Mouse (Mus musculus) midbrain, embryonic 15.5 days (tissue): ENCODE results near the gene Slit3. TPM values are rescaled to one million over a fixed set of nuclear protein-coding genes. Genes with fewer than 3 reads are reported as not detected.
A peak's percentile ranks its signal among the peaks of the same experiment; 100 is the strongest.

Source experiments
- ATAC-seq: fragments of 200-750 bp; cut with Nextera tagmentation; replicated peaks from 2 replicates; pipeline ENCODE4 v1.8.0; 2017; ENCODE audit warnings: moderate TSS enrichment
- H3K27ac ChIP-seq: fragments of 300-500 bp; sonication (generic); 2 replicates; pipeline ENCODE4 v1.5.1; 2015; ENCODE audit warnings: mild to moderate bottlenecking, inconsistent platforms
- H3K27me3 ChIP-seq: fragments of 300-500 bp; sonication (generic); replicated peaks from 2 replicates; pipeline ENCODE4 v1.6.1; 2015; ENCODE audit warnings: inconsistent platforms
- H3K36me3 ChIP-seq: fragments of 300-500 bp; sonication (generic); replicated peaks from 2 replicates; pipeline ENCODE4 v1.6.1; 2015; ENCODE audit warnings: inconsistent platforms
- H3K4me1 ChIP-seq: fragments of 300-500 bp; sonication (generic); 2 replicates; pipeline ENCODE4 v1.6.1; 2015; ENCODE audit warnings: inconsistent platforms
- H3K4me2 ChIP-seq: fragments of 300-500 bp; sonication (generic); 2 replicates; pipeline ENCODE4 v1.6.1; 2015; ENCODE audit warnings: inconsistent platforms, mild to moderate bottlenecking, moderate library complexity
- H3K4me3 ChIP-seq: fragments of 300-500 bp; sonication (generic); 2 replicates; pipeline ENCODE4 v1.5.1; 2015; ENCODE audit warnings: mild to moderate bottlenecking, inconsistent platforms
- H3K9ac ChIP-seq: fragments of 300-500 bp; sonication (generic); 2 replicates; pipeline ENCODE4 v1.6.1; 2015; ENCODE audit warnings: mild to moderate bottlenecking, inconsistent platforms
- H3K9me3 ChIP-seq: fragments of 300-500 bp; sonication (generic); 2 replicates; pipeline ENCODE4 v1.6.1; 2016; ENCODE audit warnings: inconsistent platforms
- WGBS: fragments of 180-500 bp; shearing (Covaris S2); methylation state at CpG from one replicate; pipeline ENCODE4 v1.1.7; 2015; ENCODE audit warnings: mixed read lengths; 5-methylcytosine and 5-hydroxymethylcytosine counted together
- polyA plus RNA-seq: library from polyadenylated mRNA; unstranded; fragments of >200 nt; fragmentation: Nextera tagmentation; extraction: Ambion mirVana; gene quantifications from 2 replicates; pipeline ENCODE4 v1.2.1, GENCODE M21; 2015

The Slit3 gene
- polyA plus RNA-seq, 1 experiment from 2014 or later, result 5.9 TPM

- Histone ChIP-seq H3K9ac (no peak overlapping the region), H3K36me3 (no peaks in the 10 kb centered on the region), H3K27ac (no peak overlapping the region), H3K27me3 (peaks cover 6% of the 10 kb centered on the region; the same call in 1 of the 2 replicates), H3K4me3 (no peak overlapping the region), H3K4me2 (no peak overlapping the region), H3K9me3 (no peaks in the 10 kb centered on the region), H3K4me1 (peaks cover 30% of the 10 kb centered on the region)
- no peak for ATAC-seq
- WGBS, result 78% methylated on average over 10 of the region's 10 CpGs
Measured at GRCm38 (mm10) chr11:35602586-35602985, 481.6 kb downstream of the Slit3 start.

GRCm38 (mm10) chr11:35603946-35604345 lies 482.9 kb downstream of the Slit3 start:
- Histone ChIP-seq H3K4me2 (no peak overlapping the region), H3K4me3 (no peak overlapping the region), H3K4me1 (peaks cover 23% of the 10 kb centered on the region), H3K27ac (no peak overlapping the region), H3K9ac (no peak overlapping the region), H3K27me3 (peaks cover 6% of the 10 kb centered on the region; the same call in 1 of the 2 replicates), H3K36me3 (no peaks in the 10 kb centered on the region), H3K9me3 (no peaks in the 10 kb centered on the region)
- ATAC-seq, result no peak
- 68% methylated on average over 6 of the region's 6 CpGs for WGBS

- Histone ChIP-seq H3K4me3 (no peak overlapping the region), H3K4me2 (no peak overlapping the region), H3K27me3 (no peaks in the 10 kb centered on the region), H3K9me3 (no peaks in the 10 kb centered on the region), H3K9ac (no peak overlapping the region), H3K4me1 (peaks cover 22% of the 10 kb centered on the region), H3K27ac (no peak overlapping the region), H3K36me3 (no peaks in the 10 kb centered on the region)
- no peak for ATAC-seq
- WGBS, result 58% methylated on average over 18 of the region's 18 CpGs
Measured at GRCm38 (mm10) chr11:35604848-35605790, 484.1 kb downstream of the Slit3 start.

GRCm38 (mm10) chr11:35607191-35607590 lies 486.2 kb downstream of the Slit3 start:
- Histone ChIP-seq H3K27ac (no peak overlapping the region), H3K4me2 (no peak overlapping the region), H3K9me3 (no peaks in the 10 kb centered on the region), H3K27me3 (no peaks in the 10 kb centered on the region), H3K36me3 (no peaks in the 10 kb centered on the region), H3K9ac (no peak overlapping the region), H3K4me3 (no peak overlapping the region), H3K4me1 (peaks cover 15% of the 10 kb centered on the region)
- ATAC-seq, result no peak
- 38% methylated on average over 4 of the region's 4 CpGs for WGBS

GRCm38 (mm10) chr11:35608794-35609193 lies 487.8 kb downstream of the Slit3 start:
- H3K9ac ChIP-seq, result no peak overlapping the region
- ATAC-seq, result no peak
- H3K4me3 ChIP-seq, result no peak overlapping the region
- H3K9me3 ChIP-seq, result no peaks in the 10 kb centered on the region
- peaks cover 22% of the 10 kb centered on the region for H3K4me1 ChIP-seq
- no peak overlapping the region for H3K27ac ChIP-seq
- no peak overlapping the region for H3K4me2 ChIP-seq
- no peaks in the 10 kb centered on the region for H3K36me3 ChIP-seq
- WGBS, result 52% methylated on average over 5 of the region's 5 CpGs
- H3K27me3 ChIP-seq, result no peaks in the 10 kb centered on the region; the same call in 1 of the 2 replicates

- WGBS, result 21% methylated on average over 13 of the region's 13 CpGs
- Histone ChIP-seq H3K4me1 (peaks cover 16% of the 10 kb centered on the region), H3K9me3 (no peaks in the 10 kb centered on the region), H3K4me2 (no peak overlapping the region), H3K27me3 (peaks cover 3% of the 10 kb centered on the region; the same call in 1 of the 2 replicates), H3K27ac (no peak overlapping the region), H3K36me3 (no peaks in the 10 kb centered on the region), H3K4me3 (no peak overlapping the region), H3K9ac (no peak overlapping the region)
- ATAC-seq, result no peak
Measured at GRCm38 (mm10) chr11:35612262-35612896, 491.4 kb downstream of the Slit3 start.

- WGBS, result 30% methylated on average over 3 of the region's 3 CpGs
- H3K27ac ChIP-seq, result no peak overlapping the region
- peaks cover 3% of the 10 kb centered on the region; the same call in 1 of the 2 replicates for H3K27me3 ChIP-seq
- H3K4me3 ChIP-seq, result no peak overlapping the region
- no peaks in the 10 kb centered on the region for H3K9me3 ChIP-seq
- H3K4me1 ChIP-seq, result peaks cover 12% of the 10 kb centered on the region
- no peak for ATAC-seq
- H3K4me2 ChIP-seq, result no peak overlapping the region
- no peaks in the 10 kb centered on the region for H3K36me3 ChIP-seq
- H3K9ac ChIP-seq, result no peak overlapping the region
Measured at GRCm38 (mm10) chr11:35614530-35614929, 493.5 kb downstream of the Slit3 start.

- 64% methylated on average over 14 of the region's 14 CpGs for WGBS
- Histone ChIP-seq H3K27me3 (0 out of 2 replicates have a peak, but pooled peaks cover 3% of the 10 kb centered on the region), H3K4me1 (0 out of 2 replicates have a peak, but pooled peaks cover 2% of the 10 kb centered on the region), H3K4me3 (no peak overlapping the region), H3K36me3 (no peaks in the 10 kb centered on the region), H3K27ac (no peak overlapping the region), H3K4me2 (no peak overlapping the region), H3K9me3 (no peaks in the 10 kb centered on the region), H3K9ac (no peak overlapping the region)
- ATAC-seq, result no peak
Measured at GRCm38 (mm10) chr11:35619421-35619820, 498.4 kb downstream of the Slit3 start.

- Histone ChIP-seq H3K4me1 (no peaks in the 10 kb centered on the region), H3K9me3 (no peaks in the 10 kb centered on the region), H3K27ac (no peak overlapping the region), H3K27me3 (no peaks in the 10 kb centered on the region), H3K36me3 (no peaks in the 10 kb centered on the region), H3K9ac (no peak overlapping the region), H3K4me2 (no peak overlapping the region), H3K4me3 (no peak overlapping the region)
- no peak for ATAC-seq
- 88% methylated on average over 3 of the region's 3 CpGs for WGBS
Measured at GRCm38 (mm10) chr11:35622736-35623135, 501.7 kb downstream of the Slit3 start.

GRCm38 (mm10) chr11:35624515-35625270 lies 503.7 kb downstream of the Slit3 start:
- no peak overlapping the region for H3K27ac ChIP-seq
- no peaks in the 10 kb centered on the region for H3K27me3 ChIP-seq
- H3K4me2 ChIP-seq, result no peak overlapping the region
- H3K4me1 ChIP-seq, result no peaks in the 10 kb centered on the region
- H3K36me3 ChIP-seq, result no peaks in the 10 kb centered on the region
- no peak overlapping the region for H3K9ac ChIP-seq
- WGBS, result 78% methylated on average over 21 of the region's 21 CpGs
- H3K4me3 ChIP-seq, result no peak overlapping the region
- ATAC-seq, result 0 out of 2 replicates have a peak, but pooled peaks have one; percentile 33
- no peaks in the 10 kb centered on the region for H3K9me3 ChIP-seq

- WGBS, result 72% methylated on average over 6 of the region's 6 CpGs
- H3K36me3 ChIP-seq, result no peaks in the 10 kb centered on the region
- H3K4me1 ChIP-seq, result no peaks in the 10 kb centered on the region
- no peak overlapping the region for H3K4me2 ChIP-seq
- no peaks in the 10 kb centered on the region for H3K9me3 ChIP-seq
- no peak overlapping the region for H3K27ac ChIP-seq
- no peaks in the 10 kb centered on the region for H3K27me3 ChIP-seq
- no peak for ATAC-seq
- H3K4me3 ChIP-seq, result no peak overlapping the region
- no peak overlapping the region for H3K9ac ChIP-seq
Measured at GRCm38 (mm10) chr11:35625576-35625975, 504.6 kb downstream of the Slit3 start.
